Mouse (Mus musculus) ovary, adult 2 months (tissue): ENCODE measurements around the gene Lypd1. TPM values are rescaled to one million over a fixed set of nuclear protein-coding genes. Genes with fewer than 3 reads are reported as not detected.

Experiments
- polyA plus RNA-seq: library from polyadenylated mRNA; depleted of rRNA; stranded (reverse); fragments of >200 nt; gene quantifications from 2 replicates; pipeline ENCODE4 v1.2.3, GENCODE M21; 2012; rRNA removed

Gene Lypd1
- polyA plus RNA-seq, result 1.2 and 2.4 TPM in 2 replicates

DNA sequence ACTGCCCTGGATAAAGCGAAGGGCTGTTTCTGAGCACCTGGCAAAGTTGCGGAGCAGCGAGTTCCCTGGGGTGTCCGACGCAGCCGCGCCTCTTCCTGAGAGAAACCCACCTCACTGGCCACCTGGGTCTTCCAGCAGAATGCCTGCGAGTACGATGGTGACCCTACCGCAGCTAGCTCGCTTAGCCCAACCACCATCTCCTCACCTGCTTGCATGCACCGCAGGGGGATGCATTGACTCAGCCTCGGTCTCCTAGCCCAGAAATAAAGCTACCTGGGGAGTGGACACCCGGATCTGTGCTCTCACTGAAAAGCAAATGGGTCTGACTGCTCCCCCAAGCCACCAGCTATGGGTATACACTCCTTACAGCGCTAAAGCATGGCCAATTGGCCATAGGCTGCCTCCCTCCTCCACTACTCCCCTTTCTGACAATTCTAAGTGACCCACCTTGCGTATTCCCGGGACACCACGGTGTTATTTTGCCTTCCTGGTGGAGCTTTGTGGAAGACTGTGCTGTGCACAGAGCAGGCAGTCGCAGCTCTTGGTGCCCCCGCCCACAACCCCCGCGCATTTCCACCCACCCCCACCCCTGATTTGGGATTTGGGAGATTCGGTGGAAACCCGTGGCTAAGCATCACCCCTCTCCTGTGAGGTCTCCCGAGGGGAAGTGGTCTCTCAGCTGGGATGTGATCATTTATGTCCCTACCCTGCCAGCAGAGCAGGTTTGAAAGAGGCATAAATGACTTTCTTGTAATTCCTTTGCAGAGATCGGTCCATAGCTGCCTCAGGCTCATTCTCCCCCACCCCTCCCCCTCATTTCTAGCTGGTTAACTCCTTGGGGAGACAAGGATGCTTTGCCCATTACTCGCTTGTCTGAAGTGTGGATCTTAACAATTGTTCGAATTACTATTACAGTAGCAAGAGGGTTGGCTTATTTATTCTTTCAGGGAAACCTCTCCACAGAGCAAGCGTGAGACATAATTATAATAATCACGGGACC lies at the start of gene Lypd1:
Gene Lypd1, minus strand, starts transcription at position 501 of the 1,000 bp plus-strand sequence.

Other genes starting within 250 kb of the Lypd1 start
- 6.7 and 9.2 TPM in 2 replicates for gene Gpr39, start 236.1 kb downstream of the Lypd1 start, polyA plus RNA-seq